Mouse (Mus musculus): ENCODE measurements around the gene Frmd4a. TPM values are rescaled to one million over a fixed set of nuclear protein-coding genes. Genes with fewer than 3 reads are reported as not detected.

Frmd4a gene
- polyA plus RNA-seq, 1 experiment: 9.9 TPM

- DNase-seq (ENCODE audit: low read depth): peak; percentile 6
Observed at GRCm38 (mm10) chr2:4286390-4286901, 268.9 kb downstream of the Frmd4a start.

- no peak for DNase-seq (ENCODE audit: low read depth)
Observed at GRCm38 (mm10) chr2:4290475-4290874, 273.0 kb downstream of the Frmd4a start.

GRCm38 (mm10) chr2:4291100-4291499 is 273.6 kb downstream of the Frmd4a start:
- DNase-seq (ENCODE audit: low read depth): no peak

- no peak for DNase-seq (ENCODE audit: low read depth)
Observed at GRCm38 (mm10) chr2:4291671-4292070, 274.2 kb downstream of the Frmd4a start.

- DNase-seq (ENCODE audit: low read depth): no peak
Observed at GRCm38 (mm10) chr2:4293726-4294125, 276.2 kb downstream of the Frmd4a start.

- DNase-seq (ENCODE audit: low read depth): no peak
Observed at GRCm38 (mm10) chr2:4295641-4296040, 278.1 kb downstream of the Frmd4a start.

- DNase-seq (ENCODE audit: low read depth): no peak
Observed at GRCm38 (mm10) chr2:4296881-4297280, 279.4 kb downstream of the Frmd4a start.

GRCm38 (mm10) chr2:4298325-4299215 is 281.1 kb downstream of the Frmd4a start:
- DNase-seq (ENCODE audit: low read depth): no peak

- no peak for DNase-seq (ENCODE audit: low read depth)
Observed at GRCm38 (mm10) chr2:4299593-4299992, 282.1 kb downstream of the Frmd4a start.

GRCm38 (mm10) chr2:4300383-4300811 is 282.9 kb downstream of the Frmd4a start:
- no peak for DNase-seq (ENCODE audit: low read depth)

GRCm38 (mm10) chr2:4300816-4301215 is 283.3 kb downstream of the Frmd4a start:
- no peak for DNase-seq (ENCODE audit: low read depth)

- no peak for DNase-seq (ENCODE audit: low read depth)
Observed at GRCm38 (mm10) chr2:4301256-4301655, 283.7 kb downstream of the Frmd4a start.

GRCm38 (mm10) chr2:4301692-4302091 is 284.2 kb downstream of the Frmd4a start:
- no peak for DNase-seq (ENCODE audit: low read depth)

GRCm38 (mm10) chr2:4302119-4302518 is 284.6 kb downstream of the Frmd4a start:
- DNase-seq (ENCODE audit: low read depth): no peak

GRCm38 (mm10) chr2:4307076-4307475 is 289.6 kb downstream of the Frmd4a start:
- no peak for DNase-seq (ENCODE audit: low read depth)

GRCm38 (mm10) chr2:4314545-4314944 is 297.0 kb downstream of the Frmd4a start:
- DNase-seq (ENCODE audit: low read depth): no peak

GRCm38 (mm10) chr2:4316589-4316988 is 299.1 kb downstream of the Frmd4a start:
- DNase-seq (ENCODE audit: low read depth): no peak

- no peak for DNase-seq (ENCODE audit: low read depth)
Observed at GRCm38 (mm10) chr2:4318134-4318533, 300.6 kb downstream of the Frmd4a start.

- no peak for DNase-seq (ENCODE audit: low read depth)
Observed at GRCm38 (mm10) chr2:4326241-4327010, 308.9 kb downstream of the Frmd4a start.

- DNase-seq (ENCODE audit: low read depth): no peak
Observed at GRCm38 (mm10) chr2:4327011-4327340, 309.5 kb downstream of the Frmd4a start.

- DNase-seq (ENCODE audit: low read depth): no peak
Observed at GRCm38 (mm10) chr2:4332441-4332840, 314.9 kb downstream of the Frmd4a start.

GRCm38 (mm10) chr2:4334201-4334600 is 316.7 kb downstream of the Frmd4a start:
- no peak for DNase-seq (ENCODE audit: low read depth)

- DNase-seq (ENCODE audit: low read depth): no peak
Observed at GRCm38 (mm10) chr2:4334936-4335335, 317.4 kb downstream of the Frmd4a start.

All from gonadal fat pad, adult 2 months (tissue).